Mouse (Mus musculus): ENCODE results near the gene Hps4.

DNA sequence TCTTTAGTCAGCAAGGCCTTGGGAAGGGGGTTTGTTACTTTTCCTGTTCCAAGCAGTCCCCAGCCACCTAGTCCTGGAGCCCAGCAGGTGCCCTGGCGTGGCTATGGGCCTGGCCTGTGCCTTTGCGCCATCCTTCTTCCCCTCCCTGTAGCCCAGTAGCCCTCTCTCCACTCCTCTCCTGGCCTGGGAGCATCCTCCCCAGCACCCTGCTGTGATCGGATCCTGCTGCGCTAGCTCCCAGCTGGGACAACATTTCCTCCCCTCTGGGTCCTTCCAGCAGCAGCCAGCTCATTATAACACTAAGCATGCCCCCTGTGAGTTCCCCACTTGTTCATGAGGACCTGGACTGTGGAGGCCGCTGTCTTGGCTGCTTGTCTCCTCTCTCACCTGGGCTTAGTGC is 37.0 kb upstream of the Hps4 start:
- TF ChIP-seq POLR2A (IDR thresholded peaks at IDR 0.05; ENCODE audit: insufficient read depth, low read depth, low read length) = no peak
- no peak for TF ChIP-seq CTCF (IDR thresholded peaks at IDR 0.05)
- no peak for TF ChIP-seq EP300 (IDR thresholded peaks at IDR 0.05; ENCODE audit: insufficient read depth, low read depth, low read length)
